Mouse (Mus musculus): ENCODE data around the gene Pdss2. TPM values are rescaled to one million over a fixed set of nuclear protein-coding genes. Genes with fewer than 3 reads are reported as not detected.
"Not testable (repeated sequence)": the region's sequence is repeated elsewhere in the genome, so short reads cannot be mapped to it uniquely, and the experiment has no call there.

The Pdss2 gene
- total RNA-seq, 2 experiments from 2014 or later: 17.9 to 20.5 TPM

DNA sequence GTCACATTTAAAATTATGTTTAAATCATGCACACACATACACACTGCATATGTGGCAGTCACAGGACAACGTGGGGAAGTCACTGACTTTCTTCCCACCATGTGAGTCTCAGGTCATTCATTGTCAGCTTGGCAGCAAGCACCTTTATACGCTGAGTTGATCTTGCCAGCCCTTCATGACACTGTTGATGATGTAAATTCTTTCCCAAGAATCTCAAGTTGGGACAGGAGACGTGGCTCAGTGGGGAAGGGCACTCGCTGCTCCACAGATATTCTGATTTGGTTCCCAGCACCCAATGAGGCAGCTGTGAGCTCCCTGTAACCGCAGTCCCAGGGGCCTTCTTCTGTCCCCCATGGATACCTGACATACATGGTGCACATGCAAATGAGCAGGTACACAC is 147.3 kb downstream of the Pdss2 start:
- no peak for DNase-seq (ENCODE audit: low spot score in 2 of 2)

DNA sequence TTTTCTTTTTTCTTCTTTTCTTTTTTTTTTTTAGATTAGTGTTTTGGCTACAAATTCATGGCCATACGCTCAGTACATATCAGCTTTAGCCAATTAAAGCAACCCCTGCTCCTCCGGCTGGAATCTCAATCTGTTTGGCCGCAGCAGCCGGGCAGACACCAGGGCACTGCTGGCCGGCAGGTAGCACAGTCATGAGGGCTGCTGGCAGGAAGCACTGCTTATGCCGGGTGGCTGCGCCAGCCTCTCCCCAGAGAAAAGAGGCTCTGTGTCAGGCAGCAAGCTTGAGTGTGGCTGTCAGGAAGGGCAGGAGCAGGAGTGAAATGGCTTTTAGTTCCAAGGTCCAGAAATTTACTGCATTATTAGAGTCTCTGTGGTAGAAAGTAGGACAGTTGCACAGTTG is 151.0 kb downstream of the Pdss2 start:
- DNase-seq (ENCODE audit: low spot score in 2 of 2): no peak

DNA sequence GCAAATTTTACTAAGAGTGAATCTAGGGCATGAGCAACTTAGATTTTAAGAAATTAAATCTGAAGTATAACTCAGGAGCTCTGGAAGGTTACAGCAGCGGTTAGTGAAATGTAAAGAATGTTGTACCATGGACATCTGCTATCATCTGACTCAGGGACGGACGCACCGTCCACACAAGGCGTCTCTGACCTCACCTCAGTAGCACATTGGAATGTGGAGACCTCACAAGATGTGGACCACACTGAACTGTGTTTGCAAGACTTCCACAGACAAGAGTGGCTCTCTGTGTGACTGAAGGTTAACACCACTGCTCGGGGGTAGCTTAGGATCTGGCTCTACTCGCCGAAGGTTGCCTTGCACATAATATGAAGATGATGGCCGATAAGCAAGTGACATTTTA is 151.7 kb downstream of the Pdss2 start:
- DNase-seq (ENCODE audit: low spot score in 2 of 2): no peak

DNA sequence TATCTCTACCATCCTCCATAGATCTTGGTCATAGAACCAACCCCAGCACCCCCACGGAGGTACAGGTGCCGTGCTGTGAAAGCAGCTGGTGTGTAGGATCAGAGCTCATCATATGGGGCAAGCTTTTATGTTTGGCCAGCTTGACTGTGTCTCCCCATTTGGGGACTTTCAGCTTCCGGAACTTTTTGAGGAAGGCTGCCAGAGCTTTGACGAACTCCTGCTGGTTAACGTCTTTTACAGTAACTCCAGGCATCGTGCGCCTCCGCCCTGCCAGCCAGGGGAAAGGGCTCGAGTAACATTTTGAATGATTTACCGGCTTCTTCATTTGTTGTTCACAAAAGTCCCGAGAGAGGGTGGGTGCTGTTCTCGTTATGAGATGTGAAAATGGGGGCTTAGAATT is 152.4 kb downstream of the Pdss2 start:
- no peak for DNase-seq (ENCODE audit: low spot score in 2 of 2)

DNA sequence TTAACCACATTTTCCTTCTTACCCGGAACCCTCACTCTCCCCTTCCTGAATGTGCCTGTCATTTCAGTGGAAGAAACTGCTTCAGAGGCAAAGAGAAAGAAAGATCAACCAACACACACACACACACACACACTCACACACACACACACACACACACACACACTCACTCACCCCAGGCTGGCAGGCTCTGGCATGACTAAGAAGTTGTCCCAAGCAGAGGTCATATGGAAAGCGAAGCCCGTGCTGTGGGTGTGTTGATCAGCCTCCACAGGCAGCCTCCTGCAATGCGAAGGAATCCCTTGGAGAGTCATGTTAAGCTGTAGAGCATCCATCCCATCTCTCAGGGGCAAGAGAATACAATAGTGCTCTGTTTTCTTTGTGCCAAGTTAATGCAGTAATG is 154.0 kb downstream of the Pdss2 start:
- no peak for DNase-seq (ENCODE audit: low spot score in 2 of 2)

DNA sequence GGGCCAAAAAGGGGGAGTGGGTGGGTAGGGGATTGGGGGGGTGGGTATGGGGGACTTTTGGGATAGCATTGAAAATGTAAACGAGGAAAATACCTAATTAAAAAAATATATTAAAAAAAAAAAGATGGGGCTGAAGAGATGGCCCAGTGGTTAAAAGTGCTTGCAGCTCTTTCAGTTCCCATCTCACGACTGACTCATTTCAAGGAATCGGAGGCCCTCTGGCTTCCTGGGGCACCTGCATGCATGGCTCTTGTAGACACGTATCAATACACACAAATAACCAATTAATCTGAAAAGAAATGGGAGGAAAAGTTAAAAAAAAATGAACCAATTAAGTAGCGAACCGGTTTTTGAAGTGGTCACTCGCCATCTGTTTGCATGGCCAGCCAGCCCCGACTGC is 155.5 kb downstream of the Pdss2 start:
- DNase-seq (ENCODE audit: low spot score in 2 of 2): no peak

DNA sequence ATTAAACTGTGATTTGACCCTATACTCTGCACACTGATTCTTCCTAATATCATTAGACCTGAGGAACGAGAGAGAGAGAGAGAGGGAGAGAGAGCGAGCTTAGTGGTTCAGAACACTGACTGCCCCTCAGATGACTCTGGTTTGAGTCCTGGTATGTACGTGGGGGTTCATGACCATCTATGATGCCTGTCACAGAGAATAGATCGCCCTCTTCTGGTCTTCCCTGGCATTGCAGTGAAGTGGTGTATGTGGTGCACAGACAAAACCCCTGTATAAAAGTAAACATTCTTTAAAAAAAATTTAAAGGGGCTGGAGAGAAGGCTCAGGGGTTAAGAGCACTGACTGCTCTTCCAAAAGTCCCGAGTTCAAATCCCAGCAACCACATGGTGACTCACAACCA is 157.0 kb downstream of the Pdss2 start:
- peak; percentile 38 to 46 for DNase-seq (ENCODE audit: low spot score in 2 of 2)

DNA sequence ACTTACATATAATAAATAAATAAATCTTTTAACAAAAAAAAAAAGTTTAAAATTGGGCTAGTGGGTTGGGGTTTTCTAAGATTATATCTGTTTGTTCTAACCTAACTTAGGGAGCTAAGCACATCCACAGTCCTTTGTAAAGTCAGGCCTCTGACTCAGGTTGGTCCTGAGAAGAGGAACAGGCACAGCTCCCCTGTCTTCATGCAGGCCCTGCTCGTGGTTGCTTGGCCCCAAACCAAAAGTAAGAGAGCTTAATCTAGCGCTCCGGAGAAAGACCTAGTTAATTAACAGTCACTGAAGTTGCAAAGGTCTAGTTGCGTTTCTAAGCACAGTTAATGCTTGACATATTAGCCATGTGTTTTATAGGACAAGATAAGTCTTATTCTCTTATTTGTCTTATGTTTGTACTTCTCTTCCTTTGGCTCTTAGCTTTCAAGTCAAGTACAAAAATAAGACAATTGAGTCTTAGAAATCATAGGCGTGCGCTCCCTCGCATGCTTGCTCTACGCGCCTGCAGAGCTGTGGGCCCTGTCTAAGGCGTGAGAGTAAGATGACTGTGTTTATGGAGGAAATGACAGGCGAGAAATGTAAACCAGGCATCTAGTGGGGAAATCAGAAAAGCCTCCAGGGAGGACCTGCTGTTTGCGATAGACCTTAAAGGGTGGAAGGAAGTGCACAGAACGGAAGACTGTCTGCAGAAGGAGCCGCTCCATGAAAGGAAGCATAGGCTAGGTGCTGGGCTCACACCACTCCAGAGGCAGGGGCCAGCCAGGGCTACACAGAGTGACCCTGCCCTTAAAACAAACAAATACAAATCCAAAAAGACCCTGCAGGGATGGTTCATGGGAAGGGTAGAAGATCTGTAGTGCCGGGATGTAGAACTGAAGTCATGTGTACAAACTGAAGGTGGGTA is 157.7 kb downstream of the Pdss2 start:
- DNase-seq (ENCODE audit: low spot score in 2 of 2): no peak

DNA sequence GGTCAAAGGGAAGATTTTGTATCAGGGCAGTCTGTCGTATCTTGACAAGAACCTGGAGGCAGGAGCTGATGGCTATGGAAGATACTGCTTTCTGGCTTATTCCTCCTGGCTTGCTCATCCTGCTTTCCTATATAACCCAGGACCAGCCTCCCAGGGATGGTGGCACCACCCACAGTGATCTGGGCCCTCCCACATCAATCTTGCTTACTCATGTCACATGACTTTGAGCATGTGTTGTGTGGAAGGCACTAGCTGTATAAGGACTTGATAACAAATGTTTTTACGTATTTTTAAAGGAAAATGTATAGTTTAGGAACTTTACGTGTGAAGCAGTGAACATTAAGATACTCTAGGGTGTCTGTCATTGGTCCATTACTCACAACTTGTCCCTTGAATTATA is 161.4 kb downstream of the Pdss2 start:
- no peak for DNase-seq (ENCODE audit: low spot score in 2 of 2)

DNA sequence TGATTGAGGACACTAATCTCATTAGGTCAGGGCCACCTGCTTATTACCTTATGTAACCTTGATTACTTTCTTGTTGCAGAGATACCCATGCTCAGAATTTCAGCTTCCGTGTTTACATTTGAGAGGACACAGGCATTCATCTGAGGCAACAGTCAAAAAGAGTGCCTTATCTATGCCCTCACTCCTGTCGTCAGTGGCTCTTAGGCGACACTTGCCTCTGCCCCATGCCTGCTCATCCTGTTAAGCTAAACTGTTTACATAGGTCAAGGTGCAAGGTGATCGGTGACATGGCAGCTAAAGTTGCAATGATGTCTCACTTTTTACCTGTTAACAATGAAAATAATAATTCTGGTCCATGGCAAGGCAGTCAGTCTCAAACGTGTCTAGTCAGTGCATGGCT is 163.3 kb downstream of the Pdss2 start:
- no peak for DNase-seq (ENCODE audit: low spot score in 2 of 2)

DNA sequence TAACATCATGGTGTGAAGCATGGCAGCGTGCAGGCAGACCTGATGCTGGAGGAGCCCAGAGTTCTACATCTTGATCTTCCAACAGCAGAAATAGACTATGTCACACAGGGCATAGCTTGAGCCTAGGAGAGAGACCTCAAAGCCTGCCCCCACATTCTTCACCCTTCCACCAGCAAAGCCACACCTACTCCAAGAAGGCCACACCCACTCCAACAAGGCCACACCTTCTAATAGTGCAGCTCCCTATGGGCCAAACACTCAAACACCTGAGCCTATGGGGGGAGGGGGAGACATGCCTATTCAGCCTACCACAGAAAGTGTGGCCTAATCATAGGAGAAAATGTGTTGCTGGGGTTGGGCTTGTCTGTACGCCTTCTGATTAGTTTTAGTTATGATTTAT is 171.6 kb downstream of the Pdss2 start:
- DNase-seq (ENCODE audit: low spot score in 2 of 2): no peak

DNA sequence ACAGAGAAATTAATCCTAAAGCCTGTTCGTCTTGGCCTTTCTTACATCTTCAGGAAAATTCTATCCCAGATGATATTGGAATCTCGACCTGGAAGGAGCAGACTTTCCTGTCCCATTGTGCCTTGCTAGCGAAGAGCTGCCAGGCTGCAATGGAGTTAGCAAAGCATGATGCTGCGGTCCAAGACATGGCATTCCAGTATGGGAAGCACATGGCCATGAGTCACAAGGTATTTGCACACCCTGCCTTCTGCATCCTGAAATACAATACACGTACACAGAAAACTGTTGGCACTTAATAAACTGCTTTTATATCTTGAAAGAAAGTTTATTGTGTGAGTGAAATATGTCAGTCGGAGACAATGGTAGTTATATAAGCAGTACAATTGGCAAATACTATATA is 172.5 kb downstream of the Pdss2 start:
- DNase-seq (ENCODE audit: low spot score in 2 of 2): no peak

DNA sequence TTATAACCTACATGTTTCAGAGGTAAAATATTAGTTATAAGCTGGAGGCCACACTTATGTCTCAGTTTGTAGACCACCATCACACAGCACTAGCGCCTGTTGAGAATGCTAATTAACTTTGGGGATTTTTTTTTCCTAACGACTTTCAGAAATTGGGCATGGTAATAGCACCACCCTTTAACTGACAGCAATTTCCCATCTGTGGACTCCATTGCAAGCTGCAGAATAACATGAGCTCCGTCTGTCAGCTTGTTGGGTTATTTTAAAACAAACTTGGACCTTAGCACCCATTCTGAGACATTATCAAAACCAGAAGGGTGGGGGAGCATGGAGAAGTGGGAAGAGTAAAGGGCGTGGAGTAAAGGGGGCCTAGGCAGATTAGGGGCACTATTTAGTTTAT is 174.5 kb downstream of the Pdss2 start:
- DNase-seq (ENCODE audit: low spot score in 2 of 2): no peak

DNA sequence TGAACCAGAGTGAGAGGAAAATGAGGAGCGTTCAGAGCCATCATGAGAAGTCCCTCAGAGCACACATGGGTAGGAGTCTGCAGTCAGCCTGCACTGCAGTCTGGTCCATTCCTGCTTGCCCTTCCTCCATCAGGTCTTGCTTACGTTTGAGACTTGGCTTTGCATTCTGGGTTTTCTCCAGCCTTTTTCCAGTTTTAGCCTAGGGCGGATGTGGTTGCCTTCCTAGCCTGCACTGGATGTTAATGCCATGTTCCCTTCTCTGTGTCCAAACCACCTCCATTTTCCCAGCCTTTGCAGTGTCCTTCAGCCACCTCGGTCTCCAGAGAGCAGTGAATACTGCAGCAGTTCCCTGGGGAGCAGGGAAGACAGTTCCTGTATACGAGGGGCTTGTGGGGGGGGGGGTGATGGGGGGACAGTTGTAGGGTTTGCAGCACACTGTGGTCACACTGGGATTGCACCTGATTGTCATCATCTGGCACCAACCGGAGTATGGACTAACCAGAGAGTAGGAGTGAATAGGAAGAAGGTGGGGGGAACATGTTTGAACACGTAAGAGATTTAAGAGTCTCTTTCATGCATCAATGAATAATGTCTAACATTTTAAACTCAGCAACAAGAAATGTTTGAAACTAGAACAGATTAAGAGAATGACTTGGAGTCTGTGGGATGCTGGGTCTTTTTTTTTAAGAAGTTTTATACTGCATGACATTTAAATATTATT is 178.5 kb downstream of the Pdss2 start:
- DNase-seq (ENCODE audit: low spot score in 2 of 2): no peak

DNA sequence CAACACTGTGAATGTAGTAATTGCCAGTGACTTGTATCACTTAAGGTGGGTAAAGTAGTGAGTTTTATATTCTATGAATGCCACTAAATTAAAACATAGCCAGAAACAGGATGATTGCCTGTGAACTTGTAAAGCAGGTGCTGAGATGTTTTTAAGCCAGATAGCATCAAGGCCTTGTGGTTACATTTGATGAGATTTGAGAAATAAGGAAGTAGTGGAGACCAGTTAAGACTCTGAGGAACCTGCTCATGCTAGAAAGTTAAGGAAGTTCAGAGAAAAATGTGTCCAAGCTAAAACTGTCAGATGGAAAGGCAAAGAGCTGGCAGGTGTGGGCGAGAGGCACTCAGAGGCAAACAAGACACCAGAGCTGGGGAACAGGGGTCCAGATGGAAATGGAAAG is 184.8 kb downstream of the Pdss2 start:
- DNase-seq (ENCODE audit: low spot score in 2 of 2): no peak

DNA sequence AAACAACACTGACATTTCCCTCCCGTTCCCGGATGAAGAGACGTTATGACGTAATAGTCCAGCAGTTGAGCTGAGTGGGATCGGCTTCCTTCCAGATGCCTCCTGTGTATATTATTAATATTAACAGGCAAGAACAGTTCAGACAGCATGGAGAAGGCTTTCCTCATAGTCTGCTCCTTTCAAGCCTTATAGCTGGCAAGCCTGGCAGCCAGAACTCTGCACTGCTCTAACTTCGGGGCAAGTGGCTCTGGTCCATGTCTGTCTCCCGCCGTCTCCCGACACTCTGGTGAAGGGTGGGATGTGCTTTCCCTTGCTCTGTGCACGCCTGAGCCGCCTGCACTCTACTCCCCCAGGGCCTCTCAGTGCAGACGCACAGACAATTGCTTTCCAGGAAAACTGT is 185.6 kb downstream of the Pdss2 start:
- no peak for DNase-seq (ENCODE audit: low spot score in 2 of 2)

DNA sequence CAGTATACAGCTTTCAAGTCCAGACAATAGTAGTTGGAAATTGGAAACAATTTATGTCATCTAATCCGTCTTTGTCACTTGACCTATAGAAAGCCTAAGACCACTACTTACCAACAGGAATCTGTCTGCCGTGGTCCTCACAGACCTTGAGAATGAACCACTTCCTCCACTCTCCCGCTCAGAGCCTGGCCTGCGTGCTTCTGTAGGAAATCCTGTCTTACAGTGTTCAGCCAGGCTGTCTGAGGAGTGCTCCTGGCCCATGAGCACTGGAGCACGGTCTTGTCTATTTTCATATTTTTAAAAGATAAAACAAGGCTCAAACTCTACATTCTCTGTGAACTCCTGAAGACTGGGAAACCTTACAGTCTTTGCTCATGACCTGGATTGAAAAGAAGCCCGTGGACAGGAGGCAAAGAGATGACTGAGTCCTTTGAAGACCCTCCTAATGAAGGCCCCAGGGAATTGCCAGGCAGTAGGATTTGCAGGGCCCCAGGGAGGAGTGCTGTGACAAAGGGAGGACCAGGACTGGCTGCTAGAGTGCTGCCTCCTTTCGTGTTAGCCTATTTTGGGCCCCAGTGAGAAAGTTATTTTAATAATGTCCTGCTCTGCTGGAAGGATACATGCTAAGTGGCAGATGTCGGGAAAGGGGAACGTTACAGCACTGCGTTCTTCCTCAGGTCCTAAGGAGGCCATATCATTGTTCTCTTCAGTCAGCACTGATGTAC is 188.4 kb downstream of the Pdss2 start:
- DNase-seq (ENCODE audit: low spot score in 2 of 2): no peak

DNA sequence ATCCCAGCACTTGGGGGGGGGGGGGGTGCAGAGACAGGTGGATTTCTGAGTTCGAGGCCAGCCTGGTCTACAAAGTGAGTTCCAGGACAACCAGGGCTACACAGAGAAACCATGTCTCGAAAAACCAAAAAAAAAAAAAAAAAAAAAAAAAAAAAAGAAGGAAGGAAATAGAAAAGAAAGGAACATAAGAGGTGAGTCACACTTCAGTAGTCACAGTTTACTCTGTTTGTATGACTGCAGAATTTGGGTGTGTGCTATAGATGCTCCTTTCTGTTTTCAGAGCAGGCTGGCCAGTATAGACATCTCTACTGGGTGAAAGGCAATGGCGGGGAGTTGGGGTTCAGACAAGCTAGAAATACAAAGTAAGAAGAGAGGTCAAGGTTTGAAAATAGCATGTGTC is 189.9 kb downstream of the Pdss2 start:
- DNase-seq (ENCODE audit: low spot score in 2 of 2): not testable (repeated sequence)

DNA sequence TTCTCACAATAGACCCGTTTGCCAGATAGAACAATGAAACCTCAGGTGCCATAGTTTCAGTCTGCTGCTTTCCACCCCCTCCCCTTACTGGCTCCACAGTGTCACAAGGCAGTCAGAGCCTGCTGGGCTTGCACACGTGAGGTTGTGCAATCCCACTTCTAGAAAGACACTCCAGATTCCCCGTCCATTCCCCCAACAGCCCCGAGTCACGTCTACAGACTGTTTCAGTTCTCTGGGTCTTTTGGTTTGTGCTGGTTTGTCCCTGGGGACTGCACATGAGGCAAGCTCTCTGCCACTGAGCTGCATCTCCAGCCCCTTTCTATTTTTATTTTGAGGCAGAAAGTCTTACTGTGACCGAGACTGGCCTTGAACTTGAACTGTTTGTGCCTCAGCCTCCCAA is 196.1 kb downstream of the Pdss2 start:
- no peak for DNase-seq (ENCODE audit: low spot score in 2 of 2)

DNA sequence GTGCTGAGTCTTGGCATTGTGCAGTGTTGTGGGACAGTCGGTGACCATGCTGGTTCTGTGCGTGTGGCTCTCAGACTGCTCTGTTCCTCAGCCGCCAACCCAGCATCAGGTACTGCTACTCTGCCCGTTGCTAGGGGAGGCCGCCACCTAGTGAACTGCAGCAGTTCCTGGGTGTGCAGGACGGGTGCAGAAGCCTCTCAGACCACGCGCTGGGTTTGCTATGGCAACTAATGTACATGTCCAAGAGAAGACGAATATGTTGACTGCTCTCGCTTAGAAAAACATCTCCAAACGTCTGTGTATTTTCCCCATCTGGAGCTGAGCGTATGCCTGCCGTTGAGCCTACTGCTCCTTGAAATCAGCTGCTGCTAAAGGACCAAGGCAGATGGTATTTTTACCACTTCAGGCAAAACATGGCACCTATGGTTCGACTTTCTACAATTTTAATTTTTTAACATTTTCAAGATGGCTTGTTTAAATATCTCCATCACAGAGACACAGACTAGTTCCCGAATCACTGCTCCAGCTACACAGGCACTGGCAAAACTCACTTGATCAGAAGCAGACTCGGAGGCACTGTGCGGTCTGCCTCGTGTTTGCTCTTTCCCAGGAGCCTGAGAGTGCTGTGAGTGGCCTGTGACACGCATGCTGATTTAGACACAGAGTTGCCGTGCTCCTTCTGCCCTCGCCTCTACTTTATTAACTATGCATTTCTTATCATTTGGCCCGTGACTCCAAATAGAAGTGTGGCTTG is 199.6 kb downstream of the Pdss2 start:
- no peak for DNase-seq (ENCODE audit: low spot score in 2 of 2)

All from adrenal gland, adult 18-20 months (tissue).